Mouse (Mus musculus): ENCODE results near the gene Mef2b. TPM values are rescaled to one million over a fixed set of nuclear protein-coding genes. Genes with fewer than 3 reads are reported as not detected.

Mef2b gene
- polyA plus RNA-seq, 1 experiment from 2014 or later: 0.45 TPM

- 6% methylated on average over 43 of the region's 43 CpGs for WGBS
- H3K4me1 ChIP-seq (ENCODE audit: control insufficient read depth, insufficient read depth, low read length): peaks cover 4% of the 10 kb centered on the region; the same call in 1 of the 2 replicates
- H3K36me3 ChIP-seq (replicated peaks; ENCODE audit: control insufficient read depth, insufficient read depth, low read depth, low read length): no peaks in the 10 kb centered on the region
- H3K4me3 ChIP-seq (ENCODE audit: low read depth, low read length): no peak overlapping the region
- DNase-seq (ENCODE audit: low spot score): no peak
- no peak overlapping the region for H3K4me2 ChIP-seq (ENCODE audit: low read depth, low read length)
- H3K9ac ChIP-seq (replicated peaks; ENCODE audit: low read length): no peak overlapping the region
- H3K9me3 ChIP-seq (replicated peaks; ENCODE audit: control insufficient read depth, low read length): no peaks in the 10 kb centered on the region
- no peak for ATAC-seq (replicated peaks; ENCODE audit: insufficient number of reproducible peaks, low FRiP score, low TSS enrichment, low read depth)
- no peak overlapping the region for H3K27ac ChIP-seq (replicated peaks; ENCODE audit: low read depth, low read length)
- H3K27me3 ChIP-seq (ENCODE audit: control insufficient read depth, insufficient read depth, low read length): peaks cover 51% of the 10 kb centered on the region
These were observed 27.0 kb upstream of the Mef2b start for GRCm38 (mm10) chr8:70112401-70113016.

GRCm38 (mm10) chr8:70114488-70114887, 25.0 kb upstream of the Mef2b start:
- Histone ChIP-seq H3K9ac (replicated peaks; ENCODE audit: low read length) (no peak overlapping the region), H3K4me1 (ENCODE audit: control insufficient read depth, insufficient read depth, low read length) (peaks cover 4% of the 10 kb centered on the region; the same call in 1 of the 2 replicates), H3K4me2 (ENCODE audit: low read depth, low read length) (no peak overlapping the region), H3K27me3 (ENCODE audit: control insufficient read depth, insufficient read depth, low read length) (peaks cover 57% of the 10 kb centered on the region), H3K36me3 (replicated peaks; ENCODE audit: control insufficient read depth, insufficient read depth, low read depth, low read length) (no peaks in the 10 kb centered on the region), H3K4me3 (ENCODE audit: low read depth, low read length) (no peak overlapping the region), H3K9me3 (replicated peaks; ENCODE audit: control insufficient read depth, low read length) (no peaks in the 10 kb centered on the region), H3K27ac (replicated peaks; ENCODE audit: low read depth, low read length) (no peak overlapping the region)
- WGBS: 16% methylated on average over 6 of the region's 6 CpGs
- ATAC-seq (replicated peaks; ENCODE audit: insufficient number of reproducible peaks, low FRiP score, low TSS enrichment, low read depth): no peak
- DNase-seq (ENCODE audit: low spot score): no peak

- H3K36me3 ChIP-seq (replicated peaks; ENCODE audit: control insufficient read depth, insufficient read depth, low read depth, low read length): no peaks in the 10 kb centered on the region
- WGBS: 68% methylated on average over 13 of the region's 13 CpGs
These were observed 24.6 kb upstream of the Mef2b start for GRCm38 (mm10) chr8:70114892-70115291.

GRCm38 (mm10) chr8:70117611-70118010, 21.9 kb upstream of the Mef2b start:
- peaks cover under 1% of the 10 kb centered on the region; the same call in 1 of the 2 replicates for H3K4me1 ChIP-seq (ENCODE audit: control insufficient read depth, insufficient read depth, low read length)
- H3K9me3 ChIP-seq (replicated peaks; ENCODE audit: control insufficient read depth, low read length): no peaks in the 10 kb centered on the region
- no peaks in the 10 kb centered on the region for H3K36me3 ChIP-seq (replicated peaks; ENCODE audit: control insufficient read depth, insufficient read depth, low read depth, low read length)
- no peak overlapping the region for H3K4me2 ChIP-seq (ENCODE audit: low read depth, low read length)
- WGBS: 5% methylated on average over 9 of the region's 9 CpGs
- ATAC-seq (replicated peaks; ENCODE audit: insufficient number of reproducible peaks, low FRiP score, low TSS enrichment, low read depth): no peak
- H3K4me3 ChIP-seq (ENCODE audit: low read depth, low read length): no peak overlapping the region
- DNase-seq (ENCODE audit: low spot score): peak; percentile 86
- H3K27me3 ChIP-seq (ENCODE audit: control insufficient read depth, insufficient read depth, low read length): peaks cover 40% of the 10 kb centered on the region
- H3K27ac ChIP-seq (replicated peaks; ENCODE audit: low read depth, low read length): no peak overlapping the region
- H3K9ac ChIP-seq (replicated peaks; ENCODE audit: low read length): no peak overlapping the region

More at GRCm38 (mm10) chr8:70114892-70115291, 24.6 kb upstream of the Mef2b start:
- Histone ChIP-seq H3K4me1 (ENCODE audit: control insufficient read depth, insufficient read depth, low read length) (peaks cover 4% of the 10 kb centered on the region; the same call in 1 of the 2 replicates), H3K27ac (replicated peaks; ENCODE audit: low read depth, low read length) (no peak overlapping the region), H3K9ac (replicated peaks; ENCODE audit: low read length) (no peak overlapping the region), H3K9me3 (replicated peaks; ENCODE audit: control insufficient read depth, low read length) (no peaks in the 10 kb centered on the region), H3K27me3 (ENCODE audit: control insufficient read depth, insufficient read depth, low read length) (peaks cover 59% of the 10 kb centered on the region), H3K4me2 (ENCODE audit: low read depth, low read length) (no peak overlapping the region), H3K4me3 (ENCODE audit: low read depth, low read length) (no peak overlapping the region)
- no peak for ATAC-seq (replicated peaks; ENCODE audit: insufficient number of reproducible peaks, low FRiP score, low TSS enrichment, low read depth)
- DNase-seq (ENCODE audit: low spot score): no peak

- ATAC-seq (replicated peaks; ENCODE audit: insufficient number of reproducible peaks, low FRiP score, low TSS enrichment, low read depth) (peak; percentile 66), DNase-seq (ENCODE audit: low spot score) (no peak)
- H3K4me3 ChIP-seq (ENCODE audit: low read depth, low read length): peak overlapping the region; percentile 14; the same call in 1 of the 2 replicates
- H3K27ac ChIP-seq (replicated peaks; ENCODE audit: low read depth, low read length): no peak overlapping the region; the same call in 1 of the 2 replicates
- H3K9me3 ChIP-seq (replicated peaks; ENCODE audit: control insufficient read depth, low read length): no peaks in the 10 kb centered on the region
- peaks cover 27% of the 10 kb centered on the region for H3K27me3 ChIP-seq (ENCODE audit: control insufficient read depth, insufficient read depth, low read length)
- H3K9ac ChIP-seq (replicated peaks; ENCODE audit: low read length): 0 out of 2 replicates have a peak overlapping the region, but pooled peaks have one; percentile 10
- 8% methylated on average over 17 of the region's 17 CpGs for WGBS
- H3K4me2 ChIP-seq (ENCODE audit: low read depth, low read length): peak overlapping the region; percentile 19; the same call in 1 of the 2 replicates
- no peaks in the 10 kb centered on the region for H3K4me1 ChIP-seq (ENCODE audit: control insufficient read depth, insufficient read depth, low read length)
- no peaks in the 10 kb centered on the region for H3K36me3 ChIP-seq (replicated peaks; ENCODE audit: control insufficient read depth, insufficient read depth, low read depth, low read length)
These were observed 20.5 kb upstream of the Mef2b start for GRCm38 (mm10) chr8:70118726-70119700.

GRCm38 (mm10) chr8:70120667-70121066, 18.8 kb upstream of the Mef2b start, which contains the start of gene Ncan:
Gene Ncan, minus strand, starts transcription at chr8:70120873.
- Histone ChIP-seq H3K9ac (replicated peaks; ENCODE audit: low read length) (peak within 1 kb of the TSS; percentile 18; the same call in 1 of the 2 replicates), H3K4me1 (ENCODE audit: control insufficient read depth, insufficient read depth, low read length) (no peaks in the 10 kb centered on the region), H3K36me3 (replicated peaks; ENCODE audit: control insufficient read depth, insufficient read depth, low read depth, low read length) (no peaks in the 10 kb centered on the region), H3K4me2 (ENCODE audit: low read depth, low read length) (peak within 1 kb of the TSS; percentile 27), H3K27ac (replicated peaks; ENCODE audit: low read depth, low read length) (no peak within 1 kb of the TSS), H3K4me3 (ENCODE audit: low read depth, low read length) (peak within 1 kb of the TSS; percentile 21), H3K9me3 (replicated peaks; ENCODE audit: control insufficient read depth, low read length) (no peaks in the 10 kb centered on the region), H3K27me3 (ENCODE audit: control insufficient read depth, insufficient read depth, low read length) (peaks cover 18% of the 10 kb centered on the region)
- DNase-seq (ENCODE audit: low spot score): peak; percentile 88
- 4% methylated on average over 19 of the region's 19 CpGs for WGBS
- ATAC-seq (replicated peaks; ENCODE audit: insufficient number of reproducible peaks, low FRiP score, low TSS enrichment, low read depth): peak; percentile 57

- Histone ChIP-seq H3K4me1 (ENCODE audit: control insufficient read depth, insufficient read depth, low read length) (no peaks in the 10 kb centered on the region), H3K9ac (replicated peaks; ENCODE audit: low read length) (no peak overlapping the region), H3K27ac (replicated peaks; ENCODE audit: low read depth, low read length) (no peak overlapping the region), H3K4me2 (ENCODE audit: low read depth, low read length) (no peak overlapping the region), H3K36me3 (replicated peaks; ENCODE audit: control insufficient read depth, insufficient read depth, low read depth, low read length) (no peaks in the 10 kb centered on the region), H3K4me3 (ENCODE audit: low read depth, low read length) (no peak overlapping the region), H3K27me3 (ENCODE audit: control insufficient read depth, insufficient read depth, low read length) (peaks cover 18% of the 10 kb centered on the region), H3K9me3 (replicated peaks; ENCODE audit: control insufficient read depth, low read length) (no peaks in the 10 kb centered on the region)
- no peak for DNase-seq (ENCODE audit: low spot score)
- ATAC-seq (replicated peaks; ENCODE audit: insufficient number of reproducible peaks, low FRiP score, low TSS enrichment, low read depth): no peak
- 50% methylated on average over 2 of the region's 2 CpGs for WGBS
These were observed 16.6 kb upstream of the Mef2b start for GRCm38 (mm10) chr8:70122863-70123262.
